Mouse (Mus musculus): Measurements from ENCODE around the gene Lsamp. TPM values are rescaled to one million over a fixed set of nuclear protein-coding genes. Genes with fewer than 3 reads are reported as not detected.
A peak's percentile ranks its signal among the peaks of the same experiment; 100 is the strongest.

The Lsamp gene
- total and polyA plus RNA-seq, 2 experiments from 2014 or later: 0.61 to 0.95 TPM

GRCm38 (mm10) chr16:40627159-40627558, 643.0 kb downstream of the Lsamp start:
- no peak for TF ChIP-seq CTCF (IDR thresholded peaks at IDR 0.05; ENCODE audit: low read depth)
- TF ChIP-seq EP300 (IDR thresholded peaks at IDR 0.05; ENCODE audit: low read depth): no peak
- no peak overlapping the region for H3K27ac ChIP-seq (ENCODE audit: low read depth)
- H3K36me3 ChIP-seq (replicated peaks; ENCODE audit: control insufficient read depth, insufficient read depth, low read length): no peaks in the 10 kb centered on the region
- 81% methylated on average over 5 of the region's 5 CpGs for WGBS
- H3K27me3 ChIP-seq (ENCODE audit: control insufficient read depth, insufficient read depth, low read length): no peaks in the 10 kb centered on the region
- H3K4me3 ChIP-seq (ENCODE audit: low read depth, low read length): no peak overlapping the region
- no peaks in the 10 kb centered on the region for H3K4me1 ChIP-seq (ENCODE audit: control insufficient read depth, insufficient read depth)
- H3K9ac ChIP-seq (replicated peaks; ENCODE audit: low read depth, low read length): no peak overlapping the region
- no peak overlapping the region for H3K4me2 ChIP-seq (ENCODE audit: low read depth, low read length)
- ATAC-seq (ENCODE audit: insufficient read depth, low read depth) (no peak), DNase-seq (ENCODE audit: low spot score) (no peak)
- H3K9me3 ChIP-seq (replicated peaks; ENCODE audit: control insufficient read depth, low read length): no peaks in the 10 kb centered on the region

DNA sequence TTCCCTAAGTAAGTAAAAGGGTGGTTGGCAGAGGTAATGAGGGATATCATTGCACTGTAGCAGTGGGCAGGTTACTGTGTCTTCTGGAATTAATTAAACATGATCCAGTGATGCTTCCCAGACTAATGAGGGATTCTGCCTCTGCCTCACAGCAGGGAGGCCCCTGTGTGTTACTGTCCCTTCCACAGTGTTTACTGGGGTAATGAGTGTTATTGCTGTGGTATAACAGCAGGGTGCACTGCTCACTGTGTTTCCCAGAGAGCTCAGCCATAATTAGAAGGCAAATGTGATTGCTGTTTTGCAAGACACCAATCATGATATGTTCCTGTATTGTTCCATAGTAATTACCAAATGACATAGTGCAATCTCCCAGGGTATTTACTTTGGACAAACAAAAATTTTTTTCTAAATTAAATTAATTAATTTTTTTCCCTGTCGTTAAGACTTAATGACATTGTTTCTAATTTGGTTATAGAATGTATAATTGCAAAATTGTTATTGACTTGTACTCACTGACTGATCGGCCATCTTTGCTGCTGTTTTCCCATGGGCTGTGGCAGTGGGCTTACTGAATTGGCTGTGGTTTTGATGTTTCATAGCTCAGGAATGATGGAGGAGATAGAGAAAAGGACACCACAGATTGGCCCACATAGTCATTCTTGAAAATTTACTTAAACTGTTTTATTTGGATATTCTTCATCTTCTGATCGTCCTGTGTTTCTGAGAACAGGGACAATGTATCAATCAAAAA, 655.6 kb downstream of the Lsamp start:
- Histone ChIP-seq H3K4me3 (ENCODE audit: low read depth, low read length) (no peak overlapping the region), H3K4me1 (ENCODE audit: control insufficient read depth, insufficient read depth) (no peaks in the 10 kb centered on the region), H3K27me3 (ENCODE audit: control insufficient read depth, insufficient read depth, low read length) (no peaks in the 10 kb centered on the region), H3K4me2 (ENCODE audit: low read depth, low read length) (no peak overlapping the region), H3K36me3 (replicated peaks; ENCODE audit: control insufficient read depth, insufficient read depth, low read length) (no peaks in the 10 kb centered on the region), H3K27ac (ENCODE audit: low read depth) (no peak overlapping the region), H3K9ac (replicated peaks; ENCODE audit: low read depth, low read length) (no peak overlapping the region), H3K9me3 (replicated peaks; ENCODE audit: control insufficient read depth, low read length) (no peaks in the 10 kb centered on the region)
- DNase-seq (ENCODE audit: low spot score) (no peak), ATAC-seq (ENCODE audit: insufficient read depth, low read depth) (no peak)
- TF ChIP-seq CTCF (IDR thresholded peaks at IDR 0.05; ENCODE audit: low read depth) (peak; percentile 37), EP300 (IDR thresholded peaks at IDR 0.05; ENCODE audit: low read depth) (no peak)
- 77% methylated on average over 3 of the region's 3 CpGs for WGBS

DNA sequence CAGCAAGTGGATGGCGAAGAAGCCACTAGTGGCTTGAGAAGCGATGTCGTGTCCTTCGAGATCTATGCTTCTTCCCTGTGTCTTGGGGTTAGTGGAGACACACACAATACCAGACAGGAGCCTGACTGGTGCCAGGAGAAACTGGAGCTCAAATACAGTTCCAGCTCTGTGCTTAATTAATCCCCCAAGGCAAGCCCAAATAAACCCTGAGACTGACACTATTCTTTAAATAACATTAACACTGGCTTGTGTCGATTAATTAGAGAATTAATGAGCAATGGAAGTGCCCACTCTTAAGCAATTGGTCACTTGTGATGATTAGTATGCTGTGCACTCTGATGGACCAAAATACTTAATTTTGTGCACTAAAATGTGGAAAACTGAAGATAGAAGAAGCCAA, 668.6 kb downstream of the Lsamp start:
- 82% methylated on average over 5 of the region's 5 CpGs for WGBS

DNA sequence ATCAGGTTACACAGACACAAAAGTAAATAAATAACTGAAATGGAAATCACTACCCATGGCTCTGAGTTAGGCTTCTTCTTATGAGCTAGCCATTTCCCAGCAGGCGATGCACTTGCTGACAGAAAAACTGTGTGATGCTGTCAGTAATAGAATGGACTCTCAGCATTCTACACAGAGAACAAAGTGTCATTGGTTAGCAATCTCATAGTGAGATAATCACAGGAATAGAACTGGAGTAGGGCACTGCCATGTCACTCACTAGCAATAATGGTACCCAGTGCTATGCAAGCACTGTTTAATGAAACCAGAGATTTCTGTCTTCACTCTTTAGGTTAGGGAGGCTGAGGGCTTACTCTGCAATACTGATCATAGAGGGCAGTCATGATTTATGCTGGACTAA, 669.3 kb downstream of the Lsamp start:
- Histone ChIP-seq H3K4me3 (ENCODE audit: low read depth, low read length) (no peak overlapping the region), H3K9me3 (replicated peaks; ENCODE audit: control insufficient read depth, low read length) (no peaks in the 10 kb centered on the region), H3K36me3 (replicated peaks; ENCODE audit: control insufficient read depth, insufficient read depth, low read length) (no peaks in the 10 kb centered on the region), H3K4me2 (ENCODE audit: low read depth, low read length) (no peak overlapping the region), H3K27me3 (ENCODE audit: control insufficient read depth, insufficient read depth, low read length) (no peaks in the 10 kb centered on the region), H3K27ac (ENCODE audit: low read depth) (no peak overlapping the region), H3K9ac (replicated peaks; ENCODE audit: low read depth, low read length) (no peak overlapping the region), H3K4me1 (ENCODE audit: control insufficient read depth, insufficient read depth) (no peaks in the 10 kb centered on the region)
- WGBS: 66% methylated on average over 1 of the region's 1 CpGs
- DNase-seq (ENCODE audit: low spot score) (no peak), ATAC-seq (ENCODE audit: insufficient read depth, low read depth) (no peak)
- TF ChIP-seq CTCF (IDR thresholded peaks at IDR 0.05; ENCODE audit: low read depth) (no peak), EP300 (IDR thresholded peaks at IDR 0.05; ENCODE audit: low read depth) (no peak)

More for the DNA sequence above, 668.6 kb downstream of the Lsamp start:
- H3K27me3 ChIP-seq (ENCODE audit: control insufficient read depth, insufficient read depth, low read length): no peaks in the 10 kb centered on the region
- TF ChIP-seq EP300 (IDR thresholded peaks at IDR 0.05; ENCODE audit: low read depth) (no peak), CTCF (IDR thresholded peaks at IDR 0.05; ENCODE audit: low read depth) (no peak)
- H3K4me3 ChIP-seq (ENCODE audit: low read depth, low read length): no peak overlapping the region
- no peak overlapping the region for H3K9ac ChIP-seq (replicated peaks; ENCODE audit: low read depth, low read length)
- H3K9me3 ChIP-seq (replicated peaks; ENCODE audit: control insufficient read depth, low read length): no peaks in the 10 kb centered on the region
- no peak overlapping the region for H3K4me2 ChIP-seq (ENCODE audit: low read depth, low read length)
- ATAC-seq (ENCODE audit: insufficient read depth, low read depth) (no peak), DNase-seq (ENCODE audit: low spot score) (no peak)
- no peaks in the 10 kb centered on the region for H3K36me3 ChIP-seq (replicated peaks; ENCODE audit: control insufficient read depth, insufficient read depth, low read length)
- H3K27ac ChIP-seq (ENCODE audit: low read depth): no peak overlapping the region
- H3K4me1 ChIP-seq (ENCODE audit: control insufficient read depth, insufficient read depth): no peaks in the 10 kb centered on the region

DNA sequence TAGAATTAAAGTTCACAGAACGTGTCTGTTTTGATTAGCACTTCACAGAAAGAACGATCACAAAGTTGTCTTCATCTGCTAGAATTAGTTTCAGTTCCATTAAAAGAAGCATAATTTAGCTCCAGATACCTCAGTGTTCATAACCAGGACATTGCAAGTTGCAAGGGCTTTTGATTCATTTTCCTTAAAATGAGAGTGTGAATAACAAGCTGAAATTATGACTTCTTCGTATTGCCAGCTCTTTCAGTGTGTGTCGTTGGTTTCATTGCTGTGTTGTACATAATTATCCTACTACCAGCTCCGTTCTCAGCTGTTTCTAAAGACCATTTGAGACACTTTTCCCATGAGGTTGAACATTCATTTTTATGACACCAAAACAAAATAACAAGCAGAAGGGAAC, 672.2 kb downstream of the Lsamp start:
- ATAC-seq (ENCODE audit: insufficient read depth, low read depth): no peak
- Histone ChIP-seq H3K9me3 (replicated peaks; ENCODE audit: control insufficient read depth, low read length) (no peaks in the 10 kb centered on the region), H3K27ac (ENCODE audit: low read depth) (no peak overlapping the region), H3K4me1 (ENCODE audit: control insufficient read depth, insufficient read depth) (no peaks in the 10 kb centered on the region), H3K36me3 (replicated peaks; ENCODE audit: control insufficient read depth, insufficient read depth, low read length) (no peaks in the 10 kb centered on the region), H3K27me3 (ENCODE audit: control insufficient read depth, insufficient read depth, low read length) (no peaks in the 10 kb centered on the region), H3K9ac (replicated peaks; ENCODE audit: low read depth, low read length) (no peak overlapping the region), H3K4me2 (ENCODE audit: low read depth, low read length) (no peak overlapping the region), H3K4me3 (ENCODE audit: low read depth, low read length) (no peak overlapping the region)
- TF ChIP-seq EP300 (IDR thresholded peaks at IDR 0.05; ENCODE audit: low read depth): no peak
- TF ChIP-seq CTCF (IDR thresholded peaks at IDR 0.05; ENCODE audit: low read depth): no peak
- WGBS: 74% methylated on average over 5 of the region's 5 CpGs
- no peak for DNase-seq (ENCODE audit: low spot score)

DNA sequence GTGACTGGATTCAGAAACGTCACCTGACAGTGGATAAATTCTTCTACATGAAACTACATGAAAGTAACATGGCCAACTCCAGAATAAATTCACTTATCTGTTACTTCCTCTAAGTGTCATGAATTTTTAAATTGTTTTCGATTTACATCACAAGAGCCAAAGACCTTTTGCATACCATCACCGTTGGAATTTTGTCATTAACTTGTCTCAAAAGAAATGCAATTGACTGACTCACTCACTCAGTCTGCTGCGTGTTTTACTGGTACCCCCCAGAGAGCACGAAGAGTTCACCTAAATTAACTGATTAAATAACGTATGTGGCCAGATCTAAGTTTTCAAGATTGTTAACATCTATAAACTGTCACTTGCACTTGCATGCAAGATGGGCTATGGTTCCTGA, 672.7 kb downstream of the Lsamp start:
- TF ChIP-seq EP300 (IDR thresholded peaks at IDR 0.05; ENCODE audit: low read depth): no peak
- TF ChIP-seq CTCF (IDR thresholded peaks at IDR 0.05; ENCODE audit: low read depth): no peak

More for the DNA sequence above, 672.7 kb downstream of the Lsamp start:
- Histone ChIP-seq H3K9me3 (replicated peaks; ENCODE audit: control insufficient read depth, low read length) (no peaks in the 10 kb centered on the region), H3K9ac (replicated peaks; ENCODE audit: low read depth, low read length) (no peak overlapping the region), H3K4me2 (ENCODE audit: low read depth, low read length) (no peak overlapping the region), H3K27me3 (ENCODE audit: control insufficient read depth, insufficient read depth, low read length) (no peaks in the 10 kb centered on the region), H3K36me3 (replicated peaks; ENCODE audit: control insufficient read depth, insufficient read depth, low read length) (no peaks in the 10 kb centered on the region), H3K4me1 (ENCODE audit: control insufficient read depth, insufficient read depth) (no peaks in the 10 kb centered on the region), H3K27ac (ENCODE audit: low read depth) (no peak overlapping the region), H3K4me3 (ENCODE audit: low read depth, low read length) (no peak overlapping the region)
- WGBS: 41% methylated on average over 6 of the region's 6 CpGs
- DNase-seq (ENCODE audit: low spot score) (no peak), ATAC-seq (ENCODE audit: insufficient read depth, low read depth) (no peak)
